Mouse (Mus musculus) cerebellum, adult 2 months (tissue): ENCODE results near the gene Efna2. TPM values are rescaled to one million over a fixed set of nuclear protein-coding genes. Genes with fewer than 3 reads are reported as not detected.
"Not testable (repeated sequence)": the region's sequence is repeated elsewhere in the genome, so short reads cannot be mapped to it uniquely, and the experiment has no call there.

Source experiments
- DNase-seq, 2 experiments: peaks; one replicate each; pipeline ENCODE4 v3.0.0; 2021
- H3K27ac ChIP-seq: fragments of 200-500 bp; 2 replicates; pipeline ENCODE4 v1.5.1; 2012; ENCODE audit warnings: low read length, control low read depth, inconsistent platforms; ENCODE audit not compliant: insufficient read depth
- H3K27me3 ChIP-seq: fragments of 200-500 bp; 2 replicates; pipeline ENCODE4 v1.6.1; 2012; ENCODE audit warnings: inconsistent platforms, mild to moderate bottlenecking, low read length, moderate library complexity; ENCODE audit not compliant: control insufficient read depth, insufficient read depth
- H3K4me1 ChIP-seq: fragments of 200-500 bp; 2 replicates; pipeline ENCODE4 v1.6.1; 2011; ENCODE audit warnings: low read length; ENCODE audit not compliant: control insufficient read depth, insufficient read depth
- H3K4me3 ChIP-seq: fragments of 200-500 bp; replicated peaks from 2 replicates; pipeline ENCODE3; 2011; ENCODE audit warnings: mild to moderate bottlenecking, low read depth, low read length, control low read depth; ENCODE audit not compliant: insufficient read depth
- CTCF ChIP-seq: fragments of 200-500 bp; IDR thresholded peaks from 2 replicates; pipeline ENCODE4 v1.5.1; 2011; ENCODE audit warnings: low read depth, mild to moderate bottlenecking, control low read depth, low read length, moderate library complexity, borderline replicate concordance; ENCODE audit not compliant: insufficient read depth
- POLR2A ChIP-seq: fragments of 200-500 bp; IDR thresholded peaks from 2 replicates; pipeline ENCODE4 v1.6.1; 2011; ENCODE audit warnings: low read length, control low read depth, borderline replicate concordance; ENCODE audit not compliant: insufficient read depth
- WGBS: fragments of 180-500 bp; shearing (Covaris S2); methylation state at CpG from one replicate; pipeline ENCODE4 v1.1.7; 2018; 5-methylcytosine and 5-hydroxymethylcytosine counted together
- polyA plus RNA-seq: library from polyadenylated mRNA; depleted of rRNA; stranded (reverse); fragments of >200 nt; gene quantifications from 2 replicates; pipeline ENCODE4 v1.2.3, GENCODE M21; 2012

Gene Efna2
- polyA plus RNA-seq, 1 experiment = 10.2 TPM

- WGBS = 60% methylated on average over 7 of the region's 9 CpGs
- no peak for DNase-seq
- TF ChIP-seq POLR2A (no peak), CTCF (no peak)
These were observed 41.4 kb downstream of the Efna2 start for GRCm38 (mm10) chr10:80220676-80221075.

DNA sequence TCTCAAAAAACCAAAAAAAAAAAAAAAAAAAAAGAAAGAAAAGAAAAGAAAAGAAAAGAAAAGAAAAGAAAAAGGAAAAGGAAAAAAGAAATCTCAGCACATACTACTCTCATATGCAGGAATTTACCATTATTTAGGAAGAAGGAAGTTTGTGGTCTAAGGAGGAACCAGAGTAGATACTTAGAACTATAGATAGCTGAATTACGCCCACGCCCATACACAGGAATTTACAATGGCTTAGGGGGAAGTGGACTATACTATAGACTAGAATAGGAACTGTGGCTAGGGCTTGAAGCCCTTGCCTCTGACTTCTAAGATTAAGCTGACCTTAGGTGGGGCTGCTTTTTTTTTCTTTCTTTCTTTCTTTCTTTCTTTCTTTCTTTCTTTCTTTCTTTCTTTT lies 43.9 kb downstream of the Efna2 start:
- H3K27me3 ChIP-seq, DNase-seq: not testable (repeated sequence)
- WGBS = 93% methylated on average over 2 of the region's 2 CpGs

More at GRCm38 (mm10) chr10:80220676-80221075, 41.4 kb downstream of the Efna2 start:
- no peaks in the 10 kb centered on the region for H3K27me3 ChIP-seq
- H3K27ac ChIP-seq = no peak overlapping the region
- no peak overlapping the region for H3K4me3 ChIP-seq
- no peaks in the 10 kb centered on the region; the same call in 1 of the 2 replicates for H3K4me1 ChIP-seq

GRCm38 (mm10) chr10:80226071-80226415 lies 46.8 kb downstream of the Efna2 start:
- TF ChIP-seq CTCF = no peak
- no peak for TF ChIP-seq POLR2A
- Histone ChIP-seq H3K4me1 (peaks cover 6% of the 10 kb centered on the region), H3K27me3 (no peaks in the 10 kb centered on the region), H3K27ac (peak overlapping the region; percentile 20), H3K4me3 (peak overlapping the region; percentile 87)
- under 1% methylated on average over 14 of the region's 14 CpGs for WGBS
- DNase-seq = no peak

More for the DNA sequence above, 43.9 kb downstream of the Efna2 start:
- H3K4me1 ChIP-seq, H3K27ac ChIP-seq, H3K4me3 ChIP-seq: not testable (repeated sequence)

- WGBS = under 1% methylated on average over 66 of the region's 75 CpGs
These were observed 47.3 kb downstream of the Efna2 start, which contains the start of gene Mum1 for GRCm38 (mm10) chr10:80226416-80227165. Mum1 (plus strand) TSS chr10:80226434.

DNA sequence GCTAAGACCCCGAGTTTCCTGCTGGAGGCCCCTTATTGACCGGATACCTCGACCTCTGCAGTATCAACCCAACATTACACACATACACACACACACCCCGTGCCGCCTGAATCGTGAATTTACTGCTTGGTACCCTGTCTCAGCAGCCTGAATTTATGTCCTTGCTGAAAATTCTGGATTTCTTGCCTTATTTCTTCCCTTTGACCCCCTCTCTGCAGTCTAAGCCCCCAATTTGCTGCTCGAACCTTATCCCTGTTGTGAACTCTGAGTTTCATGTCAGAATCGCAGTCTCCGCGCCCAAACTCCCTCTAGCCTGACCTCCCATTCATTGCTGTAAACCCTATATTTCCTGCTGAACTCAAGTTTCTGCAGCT lies 47.9 kb downstream of the Efna2 start:
- 1% methylated on average over 10 of the region's 10 CpGs for WGBS
- DNase-seq = no peak
- Histone ChIP-seq H3K27ac (peak overlapping the region; percentile 64), H3K4me3 (peak overlapping the region; percentile 87), H3K4me1 (peaks cover 6% of the 10 kb centered on the region), H3K27me3 (no peaks in the 10 kb centered on the region)
- no peak for TF ChIP-seq CTCF
- TF ChIP-seq POLR2A = no peak

More at GRCm38 (mm10) chr10:80226416-80227165, 47.3 kb downstream of the Efna2 start, which contains the start of gene Mum1:
- peak within 1 kb of the TSS; percentile 64 for H3K27ac ChIP-seq
- peak; percentile 98 for DNase-seq
- peaks cover 6% of the 10 kb centered on the region for H3K4me1 ChIP-seq
- peak; percentile 40; the same call in 1 of the 2 replicates for TF ChIP-seq CTCF
- TF ChIP-seq POLR2A = peak; percentile 58; the same call in 1 of the 2 replicates
- H3K4me3 ChIP-seq = peak within 1 kb of the TSS; percentile 87
- H3K27me3 ChIP-seq = no peaks in the 10 kb centered on the region

- DNase-seq = peak; percentile 44 to 55
- peak overlapping the region; percentile 31 for H3K4me3 ChIP-seq
- H3K4me1 ChIP-seq = peaks cover 12% of the 10 kb centered on the region
- WGBS = 12% methylated on average over 15 of the region's 15 CpGs
- no peaks in the 10 kb centered on the region for H3K27me3 ChIP-seq
- TF ChIP-seq POLR2A (no peak), CTCF (no peak)
- peak overlapping the region; percentile 64; the same call in 1 of the 2 replicates for H3K27ac ChIP-seq
These were observed 48.8 kb downstream of the Efna2 start for GRCm38 (mm10) chr10:80227877-80228775.

DNA sequence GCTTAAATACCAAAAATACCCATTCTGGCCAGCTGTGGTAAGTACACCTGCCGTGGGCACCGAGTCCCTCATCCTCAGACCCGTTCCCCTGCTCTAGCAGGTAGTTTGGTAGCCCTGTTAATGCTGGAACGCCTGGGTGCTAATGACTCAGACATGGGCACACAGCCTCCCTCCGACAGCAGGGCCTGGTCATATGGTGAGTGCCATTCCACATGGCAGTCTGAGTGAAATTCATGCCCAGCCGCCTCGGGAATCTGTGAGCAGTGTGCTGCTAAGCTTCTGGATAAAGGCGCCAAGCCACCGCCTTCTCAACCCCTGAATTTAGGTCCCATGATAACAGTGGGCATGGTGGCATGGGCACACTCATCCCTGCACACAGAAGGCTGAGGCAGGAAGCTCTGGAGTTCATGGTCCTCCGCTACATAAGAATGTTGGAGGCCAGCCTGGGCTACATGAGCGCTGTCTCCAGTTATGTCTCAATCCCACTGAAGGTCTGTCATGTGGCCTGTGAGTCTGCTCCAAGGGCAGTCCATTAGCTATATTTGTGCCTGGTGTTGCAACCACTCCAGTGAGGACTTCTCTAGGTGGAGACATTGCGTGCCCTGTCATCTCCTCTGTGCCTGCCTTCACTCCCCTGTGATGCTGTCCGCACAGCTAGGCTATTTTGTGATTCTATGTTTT lies 57.0 kb downstream of the Efna2 start:
- peak; percentile 52 to 74 for DNase-seq
- TF ChIP-seq POLR2A = no peak
- TF ChIP-seq CTCF = no peak
- Histone ChIP-seq H3K27me3 (no peaks in the 10 kb centered on the region), H3K4me1 (peaks cover 38% of the 10 kb centered on the region), H3K27ac (no peak overlapping the region), H3K4me3 (no peak overlapping the region)
- WGBS = 52% methylated on average over 13 of the region's 13 CpGs
